Mouse (Mus musculus): ENCODE results near the gene Dph3. TPM values are rescaled to one million over a fixed set of nuclear protein-coding genes. Genes with fewer than 3 reads are reported as not detected.

The Dph3 gene
- polyA plus RNA-seq (2017; shearing (Covaris generic)), result 124 TPM

DNA sequence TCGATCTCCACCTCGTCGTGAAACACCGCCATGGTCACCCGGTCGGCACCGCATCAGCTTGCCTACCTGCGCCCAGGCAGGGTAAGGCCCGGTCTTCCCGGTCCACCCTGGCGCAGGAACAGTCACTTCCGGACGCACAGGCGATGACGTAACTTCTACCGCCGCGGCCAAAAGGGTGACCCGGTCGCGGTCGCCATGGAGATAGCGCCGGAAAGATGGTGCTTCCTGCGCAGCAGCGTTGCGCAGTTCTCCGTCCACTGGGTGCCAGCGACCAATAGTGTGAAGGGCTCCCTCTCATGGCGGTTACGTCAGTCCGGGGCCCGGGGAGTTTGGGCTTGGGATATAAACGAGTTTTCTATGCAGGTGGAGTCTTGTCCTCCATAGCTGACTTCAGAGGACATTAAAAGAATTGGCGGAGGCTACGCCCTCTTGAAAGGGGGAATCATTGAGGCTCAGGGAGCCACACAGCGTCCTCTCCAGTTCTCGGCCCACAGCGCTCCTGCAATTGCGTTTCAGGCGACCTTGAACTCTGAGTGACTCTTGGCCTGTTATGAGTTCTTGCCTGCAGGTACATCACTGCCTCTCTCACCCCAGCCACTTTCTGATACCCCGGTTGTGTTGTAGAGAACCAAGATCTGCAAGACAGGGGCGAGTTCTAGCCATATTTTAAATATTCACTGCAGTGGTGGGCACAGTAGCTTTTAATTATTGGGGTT lies at the start of gene Dph3:
Gene Dph3, minus strand, starts transcription at position 244 of the 716 bp plus-strand sequence.

DNA sequence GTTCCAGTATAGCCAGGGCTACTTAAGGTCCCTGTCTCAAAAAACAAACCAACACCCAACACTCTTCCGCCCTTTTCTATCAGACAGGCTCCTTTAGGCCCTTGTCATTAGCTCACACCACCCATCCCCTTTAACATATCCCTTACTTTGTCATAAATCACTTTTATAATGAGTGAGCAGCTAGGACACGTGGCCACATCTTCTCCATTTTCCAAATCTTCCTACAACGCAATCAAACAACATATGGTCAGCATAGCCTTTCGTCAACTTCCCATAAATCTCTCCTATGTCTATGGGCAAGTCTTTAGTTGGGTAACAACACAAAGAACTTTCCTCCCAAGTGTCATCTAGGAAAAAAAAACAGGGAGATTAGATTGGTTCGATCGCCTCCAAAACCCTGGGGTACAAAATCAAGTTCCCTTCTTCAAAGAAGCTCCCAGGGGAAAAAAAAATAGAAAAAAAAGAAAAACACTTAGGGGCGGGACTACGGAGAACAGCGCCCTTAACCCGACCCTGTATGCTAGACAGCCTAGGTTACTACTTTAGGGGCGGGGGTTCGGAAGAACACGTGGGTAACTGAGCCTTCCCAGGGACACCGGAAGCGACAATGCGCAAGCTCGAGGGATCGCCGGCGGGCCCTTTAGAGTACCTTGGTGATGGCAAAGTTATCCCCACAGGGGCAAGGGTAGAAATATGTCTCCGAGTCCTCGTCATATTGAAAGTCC lies 606 bp downstream of the Dph3 start, which contains the start of gene Oxnad1:
Gene Oxnad1, plus strand, starts transcription at position 614 of the 725 bp plus-strand sequence.

Other genes with a start within 250 kb of the Dph3 start
- not detected for gene Galnt15, start 56.7 kb downstream of the Dph3 start, polyA plus RNA-seq (2017; shearing (Covaris generic))
- 14.2 TPM for gene Oxnad1, start 355 bp downstream of the Dph3 start, polyA plus RNA-seq (2017; shearing (Covaris generic))
- gene Msmb, start 56.3 kb upstream of the Dph3 start, polyA plus RNA-seq (2017; shearing (Covaris generic)), result not detected
- gene Ncoa4, start 74.1 kb upstream of the Dph3 start, polyA plus RNA-seq (2017; shearing (Covaris generic)), result 57.4 TPM
- gene Timm23, start 116.2 kb upstream of the Dph3 start, polyA plus RNA-seq (2017; shearing (Covaris generic)), result 134 TPM
- gene Parg, start 116.2 kb upstream of the Dph3 start, polyA plus RNA-seq (2017; shearing (Covaris generic)), result 65.0 TPM
- 0.37 TPM for gene Ogdhl, start 236.3 kb upstream of the Dph3 start, polyA plus RNA-seq (2017; shearing (Covaris generic))